Mouse (Mus musculus) MN1 (cell line): ENCODE measurements around the gene Bmp15.

Experiments used
- DNase-seq: peaks from one replicate; pipeline ENCODE4 v3.0.0-alpha.2; 2016; ENCODE audit warnings: low spot score

The Bmp15 gene

GRCm38 (mm10) chrX:6320621-6321020 is at the start of gene Bmp15:
TSS of gene Bmp15 (minus strand) at chrX:6320721.
- no peak for DNase-seq

GRCm38 (mm10) chrX:6368822-6369221 is 48.3 kb upstream of the Bmp15 start:
- DNase-seq, result no peak

- DNase-seq, result no peak
Measured at GRCm38 (mm10) chrX:6357503-6358114, 37.1 kb upstream of the Bmp15 start.

- DNase-seq, result no peak
Measured at GRCm38 (mm10) chrX:6356876-6357275, 36.4 kb upstream of the Bmp15 start.

GRCm38 (mm10) chrX:6345273-6345959 is 24.9 kb upstream of the Bmp15 start:
- DNase-seq, result no peak

GRCm38 (mm10) chrX:6324056-6324455 is 3.5 kb upstream of the Bmp15 start:
- DNase-seq, result no peak

GRCm38 (mm10) chrX:6317747-6318146 is 2.8 kb downstream of the Bmp15 start:
- DNase-seq, result no peak
